Mouse (Mus musculus): ENCODE measurements around the gene Olfr1410.

Olfr1410 gene

GRCm38 (mm10) chr1:92640393-92640792, 34.8 kb downstream of the Olfr1410 start:
- no peak for DNase-seq (ENCODE audit: low spot score in 2 of 2)

DNA sequence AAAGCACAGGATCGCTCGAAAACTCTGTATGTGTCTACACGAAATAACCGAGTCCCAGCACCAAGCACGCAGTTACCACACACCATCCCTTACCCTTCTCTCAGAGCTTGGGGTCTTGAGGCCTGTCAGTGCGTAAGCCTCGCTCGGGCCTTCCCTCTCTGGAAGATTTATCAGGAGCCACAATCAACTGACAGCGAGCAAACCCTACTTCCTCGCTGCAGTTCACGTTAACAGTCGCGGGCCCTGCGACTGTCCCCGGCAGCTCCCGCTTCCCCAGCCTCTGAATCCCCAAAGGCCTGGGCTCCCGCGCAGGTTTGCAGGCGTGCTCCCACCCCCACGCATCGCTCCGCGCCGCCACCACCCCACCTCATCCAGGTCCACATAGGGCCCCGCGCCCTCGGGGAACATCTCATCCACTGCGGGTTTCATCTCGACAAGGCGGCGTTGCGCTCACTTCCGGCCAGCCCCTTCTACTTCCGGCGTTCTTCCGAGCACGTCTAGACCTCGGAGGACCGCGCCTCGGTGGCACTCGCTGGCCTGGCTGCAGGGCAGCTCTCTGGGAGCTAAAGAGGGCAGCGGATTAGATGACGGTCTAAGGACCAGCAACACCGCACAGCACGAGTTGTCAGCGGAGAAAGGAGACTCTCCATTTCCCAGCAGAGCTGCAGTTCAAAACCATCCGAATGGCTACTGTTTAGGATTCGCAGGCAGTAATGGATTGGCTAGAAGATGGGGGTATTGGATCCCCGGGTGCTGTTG, 36.1 kb downstream of the Olfr1410 start, which contains the start of gene Cops9:
TSS of gene Cops9 (minus strand) at position 472 of the 759 bp plus-strand sequence.
- peak; percentile 85 to 93 for DNase-seq (ENCODE audit: low spot score in 2 of 2)

DNA sequence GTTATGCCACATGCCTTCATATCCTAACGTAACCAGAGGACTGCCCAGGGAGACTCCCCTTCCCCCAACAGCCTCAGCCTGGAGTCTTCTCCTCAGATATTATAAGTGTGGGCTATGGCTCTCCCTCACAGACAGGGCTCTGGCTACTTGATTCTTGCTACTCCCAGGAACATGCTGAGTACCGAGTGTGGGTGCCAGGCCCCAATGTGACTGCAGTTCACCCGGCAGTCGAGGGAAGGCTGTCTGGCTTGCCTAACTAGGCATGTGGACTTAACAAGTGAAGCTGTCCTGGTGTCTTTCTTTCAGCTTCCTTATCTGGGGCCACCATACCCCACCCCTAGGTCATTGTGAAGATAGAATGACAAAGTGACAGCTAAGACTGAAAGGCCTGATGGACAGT, 38.1 kb downstream of the Olfr1410 start:
- no peak for DNase-seq (ENCODE audit: low spot score in 2 of 2)

DNA sequence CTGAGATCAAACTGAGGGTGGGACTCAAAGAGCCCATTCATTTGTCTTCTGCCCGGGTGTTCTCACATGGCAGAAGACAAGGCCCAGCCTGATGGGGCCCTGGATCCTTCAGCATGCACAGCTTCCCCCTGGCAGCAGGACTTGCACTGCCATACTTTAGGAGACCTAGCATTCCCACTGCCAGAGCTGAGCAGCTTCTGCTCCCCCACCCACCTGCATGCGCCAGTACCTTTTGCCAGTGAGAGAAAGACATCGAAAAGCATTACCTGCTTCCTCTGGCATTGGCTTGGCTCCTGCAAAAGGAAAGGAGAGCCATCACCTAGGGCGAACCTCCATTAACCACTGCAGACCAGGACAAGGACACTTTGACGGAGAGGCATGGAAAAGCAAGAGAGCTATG, 39.3 kb downstream of the Olfr1410 start:
- no peak for DNase-seq (ENCODE audit: low spot score in 2 of 2)

DNA sequence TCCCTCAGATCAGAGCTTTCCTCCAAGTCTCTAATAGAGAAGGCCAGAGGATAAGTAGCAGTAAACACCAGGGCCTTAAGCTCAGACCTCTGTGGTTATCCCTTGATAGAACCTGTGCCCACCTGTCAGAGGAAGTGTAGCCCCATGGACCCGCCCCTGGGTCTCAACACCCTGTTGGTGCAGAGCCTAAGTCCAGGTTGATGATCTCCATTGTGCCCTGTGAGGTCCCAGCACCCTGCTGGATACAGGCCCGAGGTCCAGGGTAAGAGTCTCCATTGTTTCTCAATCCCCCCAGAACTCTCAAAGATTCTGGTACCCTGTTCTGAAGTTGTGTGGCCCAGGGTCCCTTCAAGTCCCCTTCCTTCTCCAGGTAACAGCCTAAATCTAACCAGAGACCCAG, 40.5 kb downstream of the Olfr1410 start:
- no peak for DNase-seq (ENCODE audit: low spot score in 2 of 2)

- no peak for DNase-seq (ENCODE audit: low spot score in 2 of 2)
These were observed 41.0 kb downstream of the Olfr1410 start for GRCm38 (mm10) chr1:92646601-92647000.

GRCm38 (mm10) chr1:92647026-92647425, 41.4 kb downstream of the Olfr1410 start:
- no peak for DNase-seq (ENCODE audit: low spot score in 2 of 2)

- DNase-seq (ENCODE audit: low spot score in 2 of 2), result peak; percentile 51 to 82
These were observed 42.2 kb downstream of the Olfr1410 start for GRCm38 (mm10) chr1:92647752-92648151.

- DNase-seq (ENCODE audit: low spot score in 2 of 2), result no peak
These were observed 42.6 kb downstream of the Olfr1410 start for GRCm38 (mm10) chr1:92648197-92648596.

DNA sequence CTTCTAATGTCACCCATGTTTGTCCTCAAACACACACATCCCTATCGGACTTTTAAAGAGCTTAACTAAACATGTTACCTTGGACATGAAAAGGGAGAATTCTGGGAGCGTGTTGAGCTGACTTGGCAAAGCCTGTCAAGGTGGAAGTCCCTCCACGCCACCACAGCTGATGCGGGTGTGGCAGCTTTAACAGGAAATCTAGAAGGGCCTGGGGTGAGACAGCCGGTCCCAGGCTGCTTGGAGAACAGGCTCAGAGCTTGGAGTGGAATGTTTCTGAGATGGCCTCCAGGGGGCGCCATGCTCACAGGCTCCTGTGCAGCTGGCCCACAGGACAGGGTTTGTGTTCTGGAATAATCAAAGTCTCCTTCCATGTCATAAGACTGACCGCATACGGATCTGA, 43.1 kb downstream of the Olfr1410 start, which contains the start of gene Otos:
TSS of gene Otos (minus strand) at position 169 of the 400 bp plus-strand sequence.
- DNase-seq (ENCODE audit: low spot score in 2 of 2), result peak; percentile 51 to 82

DNA sequence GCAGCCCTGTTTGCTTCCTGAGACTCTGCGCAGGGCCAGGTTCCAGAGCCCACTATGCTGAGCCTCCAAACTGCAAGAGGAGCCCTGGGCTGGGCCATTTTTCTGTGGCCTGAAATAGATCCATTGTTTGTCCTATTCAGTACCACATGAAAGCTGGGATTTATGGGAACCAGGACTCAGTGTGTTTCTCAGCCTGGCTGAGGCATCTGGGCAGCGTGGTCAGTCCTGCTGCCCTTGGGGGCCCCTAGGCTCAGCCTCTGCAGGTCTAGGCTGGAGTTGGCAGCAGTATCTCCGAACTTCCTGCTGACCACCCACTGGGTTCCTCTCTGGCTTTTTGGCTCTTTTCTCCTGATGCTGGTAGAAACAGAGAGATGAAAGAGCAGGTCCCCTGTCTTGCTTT, 45.9 kb downstream of the Olfr1410 start:
- no peak for DNase-seq (ENCODE audit: low spot score in 2 of 2)

DNA sequence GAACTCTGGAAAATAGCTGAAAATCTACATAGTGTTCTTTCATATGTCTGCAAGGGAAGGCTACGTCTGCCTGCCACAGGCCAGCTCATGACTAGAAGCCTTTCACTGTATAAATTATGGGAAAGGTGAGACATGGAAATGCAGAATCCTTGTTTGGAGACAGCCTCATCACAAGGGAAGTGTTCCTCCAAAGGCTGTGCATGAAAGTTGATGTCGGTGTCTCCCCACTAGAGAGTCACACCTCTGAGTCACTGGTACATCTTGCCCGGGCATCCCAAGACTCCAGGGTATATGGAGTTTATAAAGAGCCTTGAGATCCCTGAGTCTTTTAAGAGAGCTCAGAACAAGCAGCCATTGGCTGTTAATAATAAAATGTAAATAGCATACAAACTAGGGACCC, 47.6 kb downstream of the Olfr1410 start:
- DNase-seq (ENCODE audit: low spot score in 2 of 2), result no peak

- no peak for DNase-seq (ENCODE audit: low spot score in 2 of 2)
These were observed 49.1 kb downstream of the Olfr1410 start for GRCm38 (mm10) chr1:92654676-92655075.

- no peak for DNase-seq (ENCODE audit: low spot score in 2 of 2)
These were observed 51.6 kb downstream of the Olfr1410 start for GRCm38 (mm10) chr1:92657025-92657820.

DNA sequence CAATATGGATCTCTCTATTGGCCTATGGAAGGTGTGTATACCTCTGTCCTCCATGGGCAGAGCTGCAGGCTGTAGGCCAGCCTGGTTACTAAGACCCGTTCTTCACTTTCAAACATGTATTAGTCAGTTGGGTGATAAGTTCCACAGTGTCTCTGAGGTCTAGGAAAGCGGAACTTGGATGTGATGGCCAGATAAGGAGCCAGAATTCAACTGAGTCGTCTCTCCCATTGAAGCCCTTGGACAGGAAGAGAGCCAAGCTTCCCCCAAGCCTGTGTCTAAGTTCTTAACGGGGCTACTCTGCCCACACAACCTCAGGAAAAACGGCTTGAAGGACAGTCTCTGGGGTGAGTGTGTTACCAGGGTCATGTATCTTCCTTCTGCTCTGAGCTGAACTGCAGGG, 53.8 kb downstream of the Olfr1410 start:
- DNase-seq (ENCODE audit: low spot score in 2 of 2), result no peak
